ENCODE assay signal across 8 mouse cellular contexts in the genomic region with DNA sequence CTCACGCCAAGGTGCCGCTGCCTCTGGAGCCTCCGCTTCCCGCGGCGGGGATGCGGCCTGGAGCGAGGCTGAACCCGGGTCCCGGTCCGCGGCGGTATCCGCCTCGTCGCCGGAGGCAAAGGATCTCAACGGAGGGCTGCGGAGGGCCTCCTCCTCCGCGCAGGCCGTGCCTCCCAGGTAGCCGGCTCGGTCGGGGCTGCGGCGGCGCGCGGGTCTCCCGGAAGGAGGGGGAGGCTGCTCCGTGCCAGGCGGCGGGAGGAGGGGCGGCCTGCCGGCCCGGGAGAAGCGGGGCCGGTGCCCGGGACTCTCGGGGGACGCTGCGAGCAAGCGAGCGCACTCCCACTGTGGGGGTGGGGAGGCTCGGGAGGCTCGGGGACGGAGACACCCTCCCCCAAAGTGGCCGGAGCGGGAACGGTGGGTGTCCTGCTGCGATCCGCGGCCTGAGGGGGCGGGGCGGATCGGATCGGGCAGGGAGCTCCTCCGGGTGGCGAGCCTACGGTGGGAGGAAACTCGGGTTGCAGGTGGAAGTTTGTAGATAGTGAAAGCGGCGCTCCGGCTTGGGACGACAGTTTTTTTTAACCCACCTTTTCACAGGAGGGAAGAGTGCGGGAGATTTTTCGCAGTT. TPM values are rescaled to one million over a fixed set of nuclear protein-coding genes. Genes with fewer than 3 reads are reported as not detected.
DNase-seq lines count a peak whose midpoint lies in the region; TF ChIP-seq lines count a peak whose summit lies in the region.

No protein-coding gene starts in this region.

- DNase-seq in 3134 (ENCODE audit: extremely low read depth, insufficient read length, low spot score): peak; percentile 73
- DNase-seq in MEL (ENCODE audit: low read depth, low spot score): peak; percentile 84
- peak; percentile 75 for DNase-seq in cerebellum, adult 9-11 months
- peak; percentile 33 to 61 for DNase-seq in gastrocnemius, postnatal 36 days
- DNase-seq in kidney, adult 2 months: peak; percentile 69
- DNase-seq in lung, adult 2 months: no peak
- DNase-seq in thymus, postnatal 25 days: peak; percentile 80

- TF ChIP-seq RAD21 in MEL (IDR thresholded peaks at IDR 0.05; ENCODE audit: low read depth, low read length): no peak

- intact Hi-C loops in gastrocnemius, postnatal 36 days (cut with DNase I): loop anchor here (10.0 kb wide), 1 partner anchor 89 kb away; the partner anchor contains the start of gene Fbxo11

- H3K27ac ChIP-seq in MEL (ENCODE audit: control insufficient read depth, low read depth, low read length): peak overlapping the region; percentile 87
- H3K27ac ChIP-seq in kidney, adult 2 months (ENCODE audit: insufficient read depth, low read depth, low read length): peak overlapping the region; percentile 34
- peak overlapping the region; percentile 14; the same call in 1 of the 2 replicates for H3K27ac ChIP-seq in olfactory bulb, adult 2 months (ENCODE audit: insufficient read depth, low read depth, low read length)

- H3K79me2 ChIP-seq in MEL (ENCODE audit: control insufficient read depth, insufficient read depth, low read length, poor library complexity): peaks cover 43% of the 10 kb centered on the region

- H3K27me3 ChIP-seq in MEL (ENCODE audit: control insufficient read depth in 1 of 2, insufficient read depth in 2 of 2, low read length in 2 of 2): no peaks in the 10 kb centered on the region
- no peaks in the 10 kb centered on the region for H3K27me3 ChIP-seq in kidney, adult 2 months (replicated peaks; ENCODE audit: control insufficient read depth, insufficient read depth, low read length)

- H3K4me3 ChIP-seq in MEL (ENCODE audit: control insufficient read depth in 1 of 2, insufficient read depth in 1 of 2, low read depth in 2 of 2, low read length in 2 of 2): peak overlapping the region; percentile 89 to 90
- peak overlapping the region; percentile 92 for H3K4me3 ChIP-seq in kidney, adult 2 months (ENCODE audit: insufficient read depth, low read depth, low read length)
- H3K4me3 ChIP-seq in lung, adult 2 months (replicated peaks; ENCODE audit: extremely low read depth, low read depth, low read length): peak overlapping the region; percentile 87
- H3K4me3 ChIP-seq in olfactory bulb, adult 2 months (ENCODE audit: insufficient read depth, low read depth, low read length): peak overlapping the region; percentile 91

- TF ChIP-seq CTCF in MEL (IDR thresholded peaks at IDR 0.05 in 2 of 3, conservative IDR thresholded peaks at IDR 0.05 in 1 of 3; ENCODE audit: control insufficient read depth in 1 of 3, insufficient read depth in 1 of 3, low read depth in 2 of 3, low read length in 3 of 3, poor library complexity in 1 of 3, severe bottlenecking in 1 of 3): no peak
- TF ChIP-seq CTCF in kidney, adult 2 months (conservative IDR thresholded peaks at IDR 0.05; ENCODE audit: insufficient read depth, insufficient read length, low read depth, low read length): no peak
- TF ChIP-seq CTCF in lung, adult 2 months (IDR thresholded peaks at IDR 0.05; ENCODE audit: insufficient read depth, low read length): no peak
- no peak for TF ChIP-seq CTCF in olfactory bulb, adult 2 months (IDR thresholded peaks at IDR 0.05; ENCODE audit: insufficient read depth, low read depth, low read length)

- H3K4me1 ChIP-seq in MEL (ENCODE audit: control insufficient read depth in 1 of 2, insufficient read depth in 2 of 2, low read length in 2 of 2): peaks cover 6 to 19% of the 10 kb centered on the region in 2 experiments; a peak in 3 of 4 replicates
- H3K4me1 ChIP-seq in kidney, adult 2 months (ENCODE audit: control insufficient read depth, insufficient read depth, low read length): no peaks in the 10 kb centered on the region; the same call in 1 of the 2 replicates
- no peaks in the 10 kb centered on the region for H3K4me1 ChIP-seq in lung, adult 2 months (ENCODE audit: control insufficient read depth, insufficient read depth, low read length)
- no peaks in the 10 kb centered on the region for H3K4me1 ChIP-seq in olfactory bulb, adult 2 months (ENCODE audit: control insufficient read depth, insufficient read depth, low read length)

- no peaks in the 10 kb centered on the region for H3K9me3 ChIP-seq in MEL (replicated peaks; ENCODE audit: insufficient read depth, low read length)

- H3K9ac ChIP-seq in MEL (ENCODE audit: control insufficient read depth, low read depth, low read length, poor library complexity, severe bottlenecking): peak overlapping the region; percentile 90

- peaks cover 13 to 38% of the 10 kb centered on the region in 2 experiments for H3K36me3 ChIP-seq in MEL (ENCODE audit: control insufficient read depth in 1 of 2, insufficient read depth in 2 of 2, low read length in 2 of 2)
- H3K36me3 ChIP-seq in kidney, adult 2 months (ENCODE audit: control insufficient read depth, insufficient read depth, low read length): no peaks in the 10 kb centered on the region

- TF ChIP-seq POLR2A in MEL (IDR thresholded peaks at IDR 0.05; ENCODE audit: control insufficient read depth in 1 of 2, insufficient read depth in 1 of 2, low read depth in 1 of 2, low read length in 2 of 2, poor library complexity in 1 of 2): peak; percentile 8 to 56; a peak in 2 of 4 replicates
- TF ChIP-seq POLR2A in kidney, adult 2 months (IDR thresholded peaks at IDR 0.05; ENCODE audit: low read depth, low read length): no peak
- TF ChIP-seq POLR2A in lung, adult 2 months (IDR thresholded peaks at IDR 0.05; ENCODE audit: borderline replicate concordance, extremely low read depth, low read depth, low read length): no peak
- no peak for TF ChIP-seq POLR2A in olfactory bulb, adult 2 months (IDR thresholded peaks at IDR 0.05; ENCODE audit: insufficient read depth, low read depth, low read length)

- TF ChIP-seq EP300 in MEL (IDR thresholded peaks at IDR 0.05; ENCODE audit: low read depth in 1 of 2, low read length in 2 of 2): peak in 1 of 2 experiments; percentile 59; a peak in 3 of 4 replicates

- WGBS in kidney, adult 2 months: under 1% methylated on average over 65 of the region's 68 CpGs
- WGBS in lung, adult 2 months: under 1% methylated on average over 67 of the region's 68 CpGs
- WGBS in olfactory bulb, adult 2 months: under 1% methylated on average over 67 of the region's 68 CpGs

TF ChIP-seq in MEL, 35 proteins besides CTCF, POLR2A, EP300 and RAD21:
- TF ChIP-seq POLR2AphosphoS2 (IDR thresholded peaks at IDR 0.05; ENCODE audit: low read length): 0 out of 2 replicates have a peak, but pooled peaks have one; percentile 42
- 0 out of 2 replicates have a peak, but pooled peaks have one; percentile 19 for TF ChIP-seq CHD1 (IDR thresholded peaks at IDR 0.05; ENCODE audit: low read depth, low read length)
- peak; percentile 52 for TF ChIP-seq TCF12 (IDR thresholded peaks at IDR 0.05; ENCODE audit: low read depth, low read length)
- TF ChIP-seq TBP (IDR thresholded peaks at IDR 0.05; ENCODE audit: low read depth, low read length): peak; percentile 31; the same call in 1 of the 2 replicates
- TF ChIP-seq TAL1 (IDR thresholded peaks at IDR 0.05; ENCODE audit: low read length): peak; percentile 70
- no peak for TF ChIP-seq GATA1 (IDR thresholded peaks at IDR 0.05; ENCODE audit: low read depth, low read length)
- 0 out of 2 replicates have a peak, but pooled peaks have one; percentile 4 for TF ChIP-seq NRF1 (IDR thresholded peaks at IDR 0.05; ENCODE audit: insufficient read depth, low read depth, low read length, poor library complexity, severe bottlenecking)
- TF ChIP-seq GABPA (IDR thresholded peaks at IDR 0.05; ENCODE audit: low read depth, low read length): no peak
- peak; percentile 81 for TF ChIP-seq ZNF384 (IDR thresholded peaks at IDR 0.05; ENCODE audit: low read depth, low read length)
- TF ChIP-seq CHD2 (IDR thresholded peaks at IDR 0.05; ENCODE audit: low read length): no peak; the same call in 1 of the 2 replicates
- 0 out of 2 replicates have a peak, but pooled peaks have one; percentile 14 for TF ChIP-seq HCFC1 (IDR thresholded peaks at IDR 0.05; ENCODE audit: low read depth, low read length)

RNA-seq across cellular contexts. Expression of gene Msh6, which starts 0.5 kb away (rescaled TPM):
- total RNA-seq in MEL (2012; rRNA removed): 118 and 126 TPM in 2 replicates
- polyA plus RNA-seq in MEL (2012; ENCODE audit: insufficient read depth in 1 of 2, insufficient read length in 2 of 2, low read depth in 1 of 2, low replicate concordance in 2 of 2, missing spikeins in 1 of 2): 100 to 1,000 TPM; 144 to 167 TPM
- 1 to 10 TPM; 4.1 to 5.0 TPM for total RNA-seq in gastrocnemius, postnatal 36 days (2021)
- 2.5 and 3.3 TPM in 2 replicates for polyA plus RNA-seq in kidney, adult 2 months (2012; rRNA removed)
- polyA plus RNA-seq in lung, adult 2 months (2012; rRNA removed): 2.0 and 3.2 TPM in 2 replicates
- polyA plus RNA-seq in olfactory bulb, adult 2 months (2012; ENCODE audit: insufficient read depth, insufficient read length, low replicate concordance, missing spikeins): not detected in 2 replicates

RNA-seq across cellular contexts. Expression of gene Rpl36-ps4, which starts 54.6 kb away (rescaled TPM):
- not detected in 2 replicates for total RNA-seq in MEL (2012; rRNA removed)
- not detected for polyA plus RNA-seq in MEL (2012; ENCODE audit: insufficient read depth in 1 of 2, insufficient read length in 2 of 2, low read depth in 1 of 2, low replicate concordance in 2 of 2, missing spikeins in 1 of 2)
- not detected for total RNA-seq in gastrocnemius, postnatal 36 days (2021)
- polyA plus RNA-seq in kidney, adult 2 months (2012; rRNA removed): not detected in 2 replicates
- polyA plus RNA-seq in lung, adult 2 months (2012; rRNA removed): not detected in 2 replicates
- polyA plus RNA-seq in olfactory bulb, adult 2 months (2012; ENCODE audit: insufficient read depth, insufficient read length, low replicate concordance, missing spikeins): not detected in 2 replicates

Comparison
In these comparisons a context has a peak if more than half of its experiments do, and no peak if none do; other contexts are left out.
1. H3K27ac ChIP-seq: peak in every context shown above with its lines; median percentile 87 in MEL; 34 in kidney, adult 2 months; 14 in olfactory bulb, adult 2 months.
2. POLR2A ChIP-seq: peak in MEL (2 of 2); none in kidney, adult 2 months (single experiment), lung, adult 2 months (single experiment) and olfactory bulb, adult 2 months (single experiment).
3. Peak in every context shown above with its lines, with median percentiles within 50 percentile points of each other: H3K4me3 ChIP-seq.